In genomic region chr12:79122820-79123219, GRCm38 (mm10) we compare ENCODE assay signal across 9 mouse cellular contexts. TPM values are rescaled to one million over a fixed set of nuclear protein-coding genes. Genes with fewer than 3 reads are reported as not detected.
A peak's percentile ranks its signal among the peaks of the same experiment; 100 is the strongest.
DNase-seq lines count a peak whose midpoint lies in the region; ATAC-seq and TF ChIP-seq lines count a peak whose summit lies in the region.
"Had no signal": no experiment of that assay in that cellular context is flagged by ENCODE, and none has a peak within 500 bp of the region (broad histone marks: within the 10 kb centered on the region; RNA-seq: fewer than 3 reads in every experiment).

No protein-coding gene starts in this region.

- WGBS in lung, embryonic 16.5 days: 37% methylated on average over 3 of the region's 3 CpGs
- 32% methylated on average over 3 of the region's 3 CpGs for WGBS in midbrain, postnatal 0 days

- H3K27ac ChIP-seq in lung, embryonic 16.5 days (ENCODE audit: low read length): no peak overlapping the region
- H3K27ac ChIP-seq in midbrain, postnatal 0 days (ENCODE audit: low read depth, low read length): no peak overlapping the region

- H3K27me3 ChIP-seq in lung, embryonic 16.5 days (ENCODE audit: control insufficient read depth, insufficient read depth, low read depth, low read length): no peaks in the 10 kb centered on the region
- no peaks in the 10 kb centered on the region for H3K27me3 ChIP-seq in midbrain, postnatal 0 days (ENCODE audit: insufficient read depth, low read length)

- no peaks in the 10 kb centered on the region for H3K9me3 ChIP-seq in lung, embryonic 16.5 days (ENCODE audit: control insufficient read depth, low read length)
- no peaks in the 10 kb centered on the region for H3K9me3 ChIP-seq in midbrain, postnatal 0 days (ENCODE audit: low read length)

- no peak overlapping the region for H3K4me3 ChIP-seq in lung, embryonic 16.5 days (ENCODE audit: low read length)
- H3K4me3 ChIP-seq in midbrain, postnatal 0 days (ENCODE audit: low read depth, low read length): no peak overlapping the region

- DNase-seq in heart, adult 11 months: peak; percentile 24
- no peak for DNase-seq in heart, postnatal 14 days
- DNase-seq in lung, adult 18-20 months: no peak
- peak; percentile 76 for DNase-seq in brain, embryonic 14.5 days (ENCODE audit: low read depth)
- peak; percentile 82 for DNase-seq in midbrain, postnatal 0 days (ENCODE audit: low spot score)
- DNase-seq in natural killer cell, adult 2 months (ENCODE audit: low spot score in 2 of 2): no peak
- DNase-seq in thymus, postnatal 14 days: no peak
- DNase-seq: gastrocnemius, postnatal 10 days had no signal

- TF ChIP-seq POLR2A in brain, embryonic 14.5 days (IDR thresholded peaks at IDR 0.05; ENCODE audit: borderline replicate concordance, extremely low read depth, insufficient read depth, insufficient read length, poor library complexity, severe bottlenecking): no peak

- no peaks in the 10 kb centered on the region for H3K36me3 ChIP-seq in lung, embryonic 16.5 days (ENCODE audit: control insufficient read depth, insufficient read depth, low read length)
- H3K36me3 ChIP-seq in midbrain, postnatal 0 days (ENCODE audit: insufficient read depth, low read length): no peaks in the 10 kb centered on the region

- ATAC-seq in lung, embryonic 16.5 days (ENCODE audit: low read depth): peak; percentile 23; the same call in 1 of the 2 replicates
- peak; percentile 78 for ATAC-seq in midbrain, postnatal 0 days (ENCODE audit: low FRiP score)

- intact Hi-C loops in heart, postnatal 14 days (cut with DNase I): no loop called here

- no peak overlapping the region for H3K9ac ChIP-seq in lung, embryonic 16.5 days (ENCODE audit: low read length)
- H3K9ac ChIP-seq in midbrain, postnatal 0 days (replicated peaks; ENCODE audit: low read length, poor library complexity, severe bottlenecking): no peak overlapping the region

- no peak overlapping the region for H3K4me2 ChIP-seq in lung, embryonic 16.5 days (ENCODE audit: low read depth, low read length)
- H3K4me2 ChIP-seq in midbrain, postnatal 0 days (ENCODE audit: low read depth, low read length, poor library complexity, severe bottlenecking): no peak overlapping the region

- TF ChIP-seq CTCF in brain, embryonic 14.5 days (IDR thresholded peaks at IDR 0.05; ENCODE audit: borderline replicate concordance, extremely low read depth, insufficient read depth, insufficient read length): peak; percentile 21; the same call in 1 of the 2 replicates
- peak; percentile 85 for TF ChIP-seq CTCF in midbrain, postnatal 0 days (IDR thresholded peaks at IDR 0.05)

- H3K4me1 ChIP-seq in lung, embryonic 16.5 days (replicated peaks; ENCODE audit: control insufficient read depth, insufficient read depth, low read length): no peaks in the 10 kb centered on the region
- H3K4me1 ChIP-seq in midbrain, postnatal 0 days (ENCODE audit: insufficient read depth, low read length): no peaks in the 10 kb centered on the region

RNA-seq across cellular contexts. Expression of gene Arg2, which starts 7.8 kb away (rescaled TPM):
- total RNA-seq in heart, postnatal 14 days (2021): not detected
- 4.6 and 5.9 TPM in 2 replicates for polyA plus RNA-seq in lung, embryonic 16.5 days (2015; fragmentation: Nextera tagmentation; extraction: Ambion mirVana)
- polyA plus RNA-seq in brain, embryonic 14.5 days (2012; rRNA removed): 16.2 and 18.0 TPM in 2 replicates
- total RNA-seq in midbrain, postnatal 0 days (2014; rRNA removed): 13.6 and 16.5 TPM in 2 replicates
- 22.5 and 23.3 TPM in 2 replicates for polyA plus RNA-seq in midbrain, postnatal 0 days (2015; fragmentation: Nextera tagmentation; extraction: Ambion mirVana)
- total RNA-seq: gastrocnemius, postnatal 10 days had no signal

RNA-seq across cellular contexts. Expression of gene Pigh, which starts 33.4 kb away (rescaled TPM):
- total RNA-seq in heart, postnatal 14 days (2021): 1 to 10 TPM; 3.5 to 3.8 TPM
- 25.9 and 26.4 TPM in 2 replicates for polyA plus RNA-seq in lung, embryonic 16.5 days (2015; fragmentation: Nextera tagmentation; extraction: Ambion mirVana)
- 12.8 and 15.7 TPM in 2 replicates for polyA plus RNA-seq in brain, embryonic 14.5 days (2012; rRNA removed)
- 12.6 and 20.0 TPM in 2 replicates for total RNA-seq in midbrain, postnatal 0 days (2014; rRNA removed)
- polyA plus RNA-seq in midbrain, postnatal 0 days (2015; fragmentation: Nextera tagmentation; extraction: Ambion mirVana): 12.5 and 14.1 TPM in 2 replicates

RNA-seq across cellular contexts. Expression of gene Vti1b, which starts 49.6 kb away (rescaled TPM):
- 10 to 100 TPM; 58.5 to 59.8 TPM for total RNA-seq in heart, postnatal 14 days (2021)
- 80.5 and 83.7 TPM in 2 replicates for polyA plus RNA-seq in lung, embryonic 16.5 days (2015; fragmentation: Nextera tagmentation; extraction: Ambion mirVana)
- 68.0 and 77.7 TPM in 2 replicates for polyA plus RNA-seq in brain, embryonic 14.5 days (2012; rRNA removed)
- 83.0 and 98.8 TPM in 2 replicates for total RNA-seq in midbrain, postnatal 0 days (2014; rRNA removed)
- polyA plus RNA-seq in midbrain, postnatal 0 days (2015; fragmentation: Nextera tagmentation; extraction: Ambion mirVana): 228 and 230 TPM in 2 replicates

Comparison
In these comparisons a context has a peak if more than half of its experiments do, and no peak if none do; other contexts are left out.
1. DNase-seq: peak in heart, adult 11 months (single experiment), brain, embryonic 14.5 days (single experiment) and midbrain, postnatal 0 days (single experiment); none in heart, postnatal 14 days (0 of 2), lung, adult 18-20 months (0 of 2), natural killer cell, adult 2 months (0 of 2) and thymus, postnatal 14 days (single experiment).